Mouse (Mus musculus) kidney, embryonic 14.5 days (tissue): ENCODE results near the gene Ythdc1. TPM values are rescaled to one million over a fixed set of nuclear protein-coding genes. Genes with fewer than 3 reads are reported as not detected.
"Not testable (repeated sequence)": the region's sequence is repeated elsewhere in the genome, so short reads cannot be mapped to it uniquely, and the experiment has no call there.

Source experiments
- ATAC-seq: fragments of 200-750 bp; cut with Nextera tagmentation; 2 replicates; pipeline ENCODE4 v1.8.0; 2017; ENCODE audit warnings: moderate number of reproducible peaks, mild to moderate bottlenecking, moderate TSS enrichment, moderate library complexity; ENCODE audit not compliant: low FRiP score, low TSS enrichment
- H3K27ac ChIP-seq: fragments of 300-500 bp; sonication (generic); 2 replicates; pipeline ENCODE4 v1.5.1; 2014; ENCODE audit warnings: low read depth, mild to moderate bottlenecking, low read length, moderate library complexity, mixed read lengths
- H3K27me3 ChIP-seq: fragments of 300-500 bp; sonication (generic); 2 replicates; pipeline ENCODE4 v1.6.1; 2014; ENCODE audit warnings: mild to moderate bottlenecking, low read length; ENCODE audit not compliant: control insufficient read depth, insufficient read depth
- H3K36me3 ChIP-seq: fragments of 300-500 bp; sonication (generic); 2 replicates; pipeline ENCODE4 v1.6.1; 2014; ENCODE audit warnings: low read length, mixed read lengths; ENCODE audit not compliant: control insufficient read depth, insufficient read depth
- H3K4me1 ChIP-seq: fragments of 300-500 bp; sonication (generic); 2 replicates; pipeline ENCODE4 v1.6.1; 2014; ENCODE audit warnings: low read length, mixed read lengths; ENCODE audit not compliant: control insufficient read depth, insufficient read depth
- H3K4me2 ChIP-seq: fragments of 300-500 bp; sonication (generic); replicated peaks from 2 replicates; pipeline ENCODE4 v1.6.1; 2014; ENCODE audit warnings: low read depth, mild to moderate bottlenecking, low read length
- H3K4me3 ChIP-seq: fragments of 300-500 bp; sonication (generic); 2 replicates; pipeline ENCODE4 v1.5.1; 2014; ENCODE audit warnings: mild to moderate bottlenecking, low read length
- H3K9ac ChIP-seq: fragments of 300-500 bp; sonication (generic); 2 replicates; pipeline ENCODE4 v1.6.1; 2014; ENCODE audit warnings: low read depth, mild to moderate bottlenecking, low read length, moderate library complexity
- H3K9me3 ChIP-seq: fragments of 300-500 bp; sonication (generic); 2 replicates; pipeline ENCODE4 v1.6.1; 2016; ENCODE audit warnings: low read length; ENCODE audit not compliant: control insufficient read depth
- WGBS: fragments of 180-500 bp; shearing (Covaris S2); extraction: QIAGEN DNeasy Blood & Tissue Kit; methylation state at CpG from one replicate; pipeline ENCODE4 v1.1.7; 2014; 5-methylcytosine and 5-hydroxymethylcytosine counted together
- polyA plus RNA-seq: library from polyadenylated mRNA; unstranded; fragments of >200 nt; fragmentation: Nextera tagmentation; extraction: Ambion mirVana; gene quantifications from 2 replicates; pipeline ENCODE4 v1.2.1, GENCODE M21; 2014

Gene Ythdc1
- polyA plus RNA-seq, 1 experiment from 2014 or later: 56.6 TPM

DNA sequence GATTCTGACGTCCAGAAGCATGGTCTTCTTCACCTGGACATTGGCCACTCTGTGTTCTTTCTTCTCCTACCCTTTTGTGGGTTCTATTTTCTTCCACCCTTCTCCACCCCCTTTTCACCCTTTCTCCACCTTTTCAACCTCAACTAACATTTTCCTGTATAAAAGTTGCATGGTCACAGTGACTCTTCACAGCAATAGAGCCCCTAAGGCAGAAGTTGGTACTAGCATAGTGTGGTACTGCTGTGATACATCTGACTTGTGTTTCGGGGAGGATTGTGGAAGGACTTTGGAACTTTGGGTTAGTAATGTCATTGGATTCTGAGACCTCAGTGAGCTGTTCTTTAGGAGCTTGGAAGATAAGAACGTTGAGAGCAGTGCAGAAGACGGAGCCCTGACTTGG, 11.8 kb upstream of the Ythdc1 start:
- Histone ChIP-seq H3K36me3 (no peaks in the 10 kb centered on the region), H3K4me3 (no peak overlapping the region), H3K9ac (no peak overlapping the region), H3K4me2 (no peak overlapping the region), H3K27ac (no peak overlapping the region), H3K9me3 (no peaks in the 10 kb centered on the region), H3K27me3 (no peaks in the 10 kb centered on the region), H3K4me1 (no peaks in the 10 kb centered on the region)
- 65% methylated on average over 4 of the region's 4 CpGs for WGBS
- ATAC-seq: no peak

DNA sequence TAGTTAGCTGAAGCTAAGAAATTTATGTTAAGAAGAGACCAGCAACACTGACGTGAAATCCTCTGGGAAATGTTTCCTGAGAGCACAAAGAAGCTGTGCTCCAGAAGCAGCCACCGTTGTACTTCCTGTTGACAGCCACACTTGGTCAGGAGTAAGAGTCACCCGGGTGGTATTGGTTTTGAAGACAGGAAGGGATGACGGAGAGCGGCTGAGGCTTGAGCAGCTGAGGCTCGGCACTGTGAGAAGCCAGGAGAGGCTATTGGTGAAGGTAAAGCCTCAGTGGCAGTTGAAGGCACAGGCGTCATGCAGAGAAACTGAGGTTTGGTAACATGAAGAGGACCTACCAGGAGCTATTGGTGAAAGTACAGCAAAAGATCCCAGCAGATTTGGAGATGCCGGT, 11.2 kb upstream of the Ythdc1 start:
- no peak overlapping the region for H3K9ac ChIP-seq
- no peaks in the 10 kb centered on the region for H3K4me1 ChIP-seq
- no peaks in the 10 kb centered on the region for H3K27me3 ChIP-seq
- no peaks in the 10 kb centered on the region for H3K9me3 ChIP-seq
- no peak overlapping the region for H3K4me3 ChIP-seq
- WGBS: 64% methylated on average over 8 of the region's 8 CpGs
- no peak overlapping the region for H3K4me2 ChIP-seq
- H3K36me3 ChIP-seq: no peaks in the 10 kb centered on the region
- no peak overlapping the region for H3K27ac ChIP-seq
- no peak for ATAC-seq

DNA sequence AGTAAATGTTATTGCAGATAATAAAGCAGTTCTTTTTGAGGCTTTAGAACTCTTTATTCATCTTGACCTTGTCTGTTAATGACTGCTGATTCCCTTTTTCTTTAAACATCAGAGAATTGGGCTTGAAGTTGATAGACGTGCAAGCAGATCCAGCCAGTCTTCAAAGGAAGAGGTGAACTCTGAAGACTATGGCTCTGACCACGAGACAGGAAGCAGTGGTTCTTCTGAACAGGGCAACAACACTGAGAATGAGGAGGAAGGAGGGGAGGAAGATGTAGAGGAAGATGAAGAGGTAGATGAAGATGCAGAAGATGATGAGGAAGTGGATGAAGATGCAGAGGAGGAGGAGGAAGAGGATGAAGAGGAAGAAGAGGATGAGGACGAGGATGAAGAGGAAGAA, 12.8 kb downstream of the Ythdc1 start:
- Histone ChIP-seq H3K9me3 (no peaks in the 10 kb centered on the region), H3K4me3 (no peak overlapping the region), H3K27me3 (no peaks in the 10 kb centered on the region), H3K4me1 (no peaks in the 10 kb centered on the region), H3K4me2 (no peak overlapping the region), H3K9ac (no peak overlapping the region), H3K36me3 (peaks cover 34% of the 10 kb centered on the region), H3K27ac (no peak overlapping the region)
- WGBS: 59% methylated on average over 3 of the region's 3 CpGs
- ATAC-seq: no peak

DNA sequence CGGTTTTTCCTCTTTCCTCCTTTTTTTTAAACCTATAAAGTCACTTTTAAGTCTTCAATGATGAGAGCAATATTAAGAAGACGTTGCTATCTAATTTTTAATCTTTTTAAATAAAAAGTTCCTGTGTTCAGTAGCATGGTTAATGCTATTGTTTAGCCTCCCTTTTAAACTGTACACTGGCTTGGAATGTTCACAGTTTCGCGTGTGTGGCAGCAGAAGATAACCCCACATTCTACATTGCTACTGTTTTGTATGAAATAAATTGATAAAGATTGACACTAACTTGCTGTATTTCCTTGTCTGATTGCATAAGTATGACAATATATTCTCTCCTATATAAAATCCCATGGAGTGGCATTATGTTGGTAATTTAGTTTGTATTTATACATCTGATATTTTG, 32.4 kb downstream of the Ythdc1 start:
- H3K4me3 ChIP-seq, H3K4me2 ChIP-seq, H3K27me3 ChIP-seq, ATAC-seq, H3K27ac ChIP-seq, H3K4me1 ChIP-seq, H3K9ac ChIP-seq, H3K9me3 ChIP-seq: not testable (repeated sequence)
- WGBS: 96% methylated on average over 4 of the region's 4 CpGs
- peaks cover 27% of the 10 kb centered on the region for H3K36me3 ChIP-seq

DNA sequence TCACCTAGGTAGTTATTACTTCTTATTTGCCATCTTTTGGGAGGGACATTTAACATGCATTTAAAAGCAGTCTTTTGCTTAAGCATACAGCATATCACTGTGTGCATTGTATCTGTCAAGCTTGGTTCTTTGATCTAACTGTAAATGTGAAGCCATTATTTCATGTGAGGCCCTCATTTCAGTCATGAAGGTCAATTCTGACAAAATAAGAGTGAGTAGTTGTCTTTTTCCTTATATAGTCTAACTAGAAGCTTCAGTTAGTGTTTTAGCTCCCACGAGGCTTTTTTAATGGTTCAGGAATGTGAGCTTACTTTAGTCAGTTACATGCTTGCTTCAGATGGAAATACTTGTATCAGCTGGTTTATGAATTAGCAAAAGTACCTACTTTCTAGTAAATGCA, 34.1 kb downstream of the Ythdc1 start:
- H3K4me3 ChIP-seq: no peak overlapping the region
- 79% methylated on average over 1 of the region's 1 CpGs for WGBS
- H3K9ac ChIP-seq: no peak overlapping the region
- peaks cover 19% of the 10 kb centered on the region for H3K36me3 ChIP-seq
- H3K9me3 ChIP-seq: no peaks in the 10 kb centered on the region
- H3K27me3 ChIP-seq: no peaks in the 10 kb centered on the region
- no peaks in the 10 kb centered on the region for H3K4me1 ChIP-seq
- no peak for ATAC-seq
- H3K4me2 ChIP-seq: no peak overlapping the region
- no peak overlapping the region for H3K27ac ChIP-seq

DNA sequence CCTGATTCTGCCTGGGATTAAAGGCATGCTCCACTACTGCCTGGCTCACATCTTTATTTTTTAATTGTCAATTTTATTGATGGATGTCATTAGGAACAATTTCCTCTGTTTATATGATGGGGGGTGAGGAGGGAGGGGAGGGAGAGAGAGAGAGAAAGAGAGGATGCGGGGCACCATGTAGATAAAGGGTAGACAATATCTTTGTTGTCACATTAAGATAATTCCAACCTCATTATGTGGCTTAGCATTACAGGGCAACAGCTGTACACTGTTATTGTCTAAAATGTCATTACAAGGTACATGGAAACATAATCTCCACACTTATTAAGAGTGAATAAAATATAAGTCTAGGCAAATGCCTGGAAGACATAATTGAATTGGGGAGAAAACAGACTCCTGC, 35.5 kb downstream of the Ythdc1 start:
- 96% methylated on average over 1 of the region's 1 CpGs for WGBS
- Histone ChIP-seq H3K4me3 (no peak overlapping the region), H3K9ac (no peak overlapping the region), H3K36me3 (peaks cover 19% of the 10 kb centered on the region), H3K4me1 (no peaks in the 10 kb centered on the region), H3K27ac (no peak overlapping the region), H3K4me2 (no peak overlapping the region), H3K27me3 (no peaks in the 10 kb centered on the region), H3K9me3 (no peaks in the 10 kb centered on the region)
- 0 out of 2 replicates have a peak, but pooled peaks have one; percentile 39 for ATAC-seq

DNA sequence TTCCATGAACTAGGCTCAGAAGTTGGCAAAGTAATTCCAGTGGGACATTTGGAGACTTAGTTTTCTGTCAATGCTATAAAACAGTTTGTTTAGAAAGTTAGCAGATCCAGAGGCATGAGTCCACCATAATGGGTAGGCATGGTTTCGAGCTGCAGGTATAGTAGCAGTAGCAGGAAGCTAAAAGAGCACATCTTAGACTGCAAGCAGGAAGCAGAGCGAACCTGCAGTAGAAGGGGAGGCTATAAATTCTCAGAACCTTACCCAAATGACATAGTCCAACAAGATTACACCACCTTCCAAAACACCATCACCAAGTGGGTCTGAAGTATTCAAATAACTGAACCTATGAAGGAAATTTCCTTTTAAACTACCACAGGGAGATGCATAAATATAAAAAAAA, 36.2 kb downstream of the Ythdc1 start:
- Histone ChIP-seq H3K4me2 (no peak overlapping the region), H3K4me3 (no peak overlapping the region), H3K4me1 (no peaks in the 10 kb centered on the region), H3K9me3 (no peaks in the 10 kb centered on the region), H3K36me3 (peaks cover 16% of the 10 kb centered on the region), H3K27ac (no peak overlapping the region), H3K27me3 (no peaks in the 10 kb centered on the region), H3K9ac (no peak overlapping the region)
- 95% methylated on average over 2 of the region's 2 CpGs for WGBS
- no peak for ATAC-seq

DNA sequence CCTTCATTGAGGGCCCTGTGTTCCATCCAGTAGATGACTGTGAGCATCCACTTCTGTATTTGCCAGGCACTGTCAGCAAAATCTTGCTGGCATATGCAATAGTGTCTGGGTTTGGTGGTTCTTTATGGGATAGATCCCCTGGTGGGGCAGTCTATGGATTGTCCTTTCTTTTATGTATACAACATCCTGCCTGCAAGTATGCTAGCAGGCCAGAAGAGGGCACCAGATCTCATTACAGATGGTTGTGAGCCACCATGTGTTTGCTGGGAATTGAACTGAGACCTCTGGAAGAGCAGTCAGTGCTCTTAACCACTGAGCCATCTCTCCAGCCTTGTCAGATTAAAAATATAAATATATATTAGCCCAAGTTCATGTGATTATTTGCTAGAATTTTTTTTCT, 37.2 kb downstream of the Ythdc1 start:
- not testable (repeated sequence) for H3K9me3 ChIP-seq, H3K9ac ChIP-seq, H3K27me3 ChIP-seq, H3K4me3 ChIP-seq, ATAC-seq, H3K36me3 ChIP-seq, H3K27ac ChIP-seq, H3K4me1 ChIP-seq, H3K4me2 ChIP-seq

DNA sequence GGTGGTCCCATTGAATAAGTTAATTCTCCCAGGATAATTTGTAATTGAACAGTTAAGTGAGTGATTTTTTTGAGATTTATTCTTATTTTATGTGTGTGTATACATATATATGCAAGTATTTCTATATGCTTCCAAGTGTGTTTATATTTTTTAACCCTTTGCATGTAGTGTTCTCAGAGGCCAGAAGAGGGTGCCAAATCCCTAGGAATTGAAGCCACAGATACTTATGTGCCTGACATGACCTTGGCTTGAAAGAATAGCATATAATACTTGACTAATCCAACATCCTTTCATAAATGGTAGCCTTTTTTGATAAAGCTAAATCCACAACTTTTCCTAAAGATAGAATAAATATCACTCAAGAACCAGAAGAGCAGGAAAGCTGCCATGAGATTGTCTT, 46.1 kb downstream of the Ythdc1 start:
- H3K27me3 ChIP-seq: no peaks in the 10 kb centered on the region
- no peaks in the 10 kb centered on the region for H3K9me3 ChIP-seq
- no peak overlapping the region for H3K27ac ChIP-seq
- no peaks in the 10 kb centered on the region for H3K4me1 ChIP-seq
- no peaks in the 10 kb centered on the region for H3K36me3 ChIP-seq
- ATAC-seq: no peak
- H3K4me2 ChIP-seq: no peak overlapping the region
- no peak overlapping the region for H3K4me3 ChIP-seq
- no peak overlapping the region for H3K9ac ChIP-seq

DNA sequence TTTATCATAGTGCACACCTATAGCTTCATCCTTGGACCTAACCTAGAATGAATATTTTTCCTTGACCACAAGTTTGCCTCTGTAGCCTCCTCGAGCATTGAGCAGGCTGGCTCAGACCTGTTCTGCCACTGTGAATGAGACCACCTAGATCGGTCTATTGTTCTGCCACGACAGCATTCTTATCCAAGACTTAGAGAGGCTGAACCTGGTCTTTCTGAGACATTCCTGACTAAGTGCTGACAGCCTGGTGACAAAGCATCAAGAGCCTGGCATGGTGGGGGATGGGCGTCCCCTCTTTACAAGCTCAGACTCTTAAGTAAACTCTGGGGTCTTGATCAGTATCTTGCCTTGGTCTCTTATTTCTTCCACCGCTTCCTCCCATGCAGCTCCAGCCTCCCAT, 47.6 kb downstream of the Ythdc1 start:
- H3K4me3 ChIP-seq: no peak overlapping the region
- no peaks in the 10 kb centered on the region for H3K36me3 ChIP-seq
- no peaks in the 10 kb centered on the region for H3K27me3 ChIP-seq
- no peak overlapping the region for H3K27ac ChIP-seq
- no peak for ATAC-seq
- H3K9me3 ChIP-seq: no peaks in the 10 kb centered on the region
- no peak overlapping the region for H3K4me2 ChIP-seq
- WGBS: 53% methylated on average over 5 of the region's 5 CpGs
- H3K9ac ChIP-seq: no peak overlapping the region
- H3K4me1 ChIP-seq: no peaks in the 10 kb centered on the region
